Mouse (Mus musculus): ENCODE measurements around the gene Hnrnpl. TPM values are rescaled to one million over a fixed set of nuclear protein-coding genes. Genes with fewer than 3 reads are reported as not detected.

The Hnrnpl gene
- polyA plus RNA-seq, 1 experiment, result 140 TPM

DNA sequence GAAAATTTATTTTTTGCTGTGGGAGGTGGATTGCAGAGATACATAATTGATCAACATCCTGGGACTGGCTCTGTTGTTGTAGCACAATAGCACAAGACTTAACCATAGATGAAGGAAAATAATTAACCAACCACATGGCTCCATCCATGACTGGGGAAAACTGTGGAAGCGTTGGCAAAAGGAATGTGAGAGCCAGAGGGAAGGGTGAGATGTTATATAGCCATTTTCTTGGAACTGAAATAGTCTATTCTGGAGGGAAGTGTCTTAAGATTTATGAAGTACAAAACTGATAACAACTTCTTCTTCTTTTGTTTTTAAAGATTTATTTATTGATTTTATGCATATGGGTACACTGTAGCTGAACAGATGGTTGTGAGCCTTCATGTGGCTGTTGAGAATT is 38.9 kb downstream of the Hnrnpl start:
- peaks cover 20% of the 10 kb centered on the region; the same call in 1 of the 2 replicates for H3K4me1 ChIP-seq (ENCODE audit: control insufficient read depth, insufficient read depth, insufficient read length, low read length)
- H3K27me3 ChIP-seq (ENCODE audit: control insufficient read depth, insufficient read depth, low read length), result no peaks in the 10 kb centered on the region
- H3K36me3 ChIP-seq (ENCODE audit: control insufficient read depth, insufficient read depth, low read length), result no peaks in the 10 kb centered on the region
- TF ChIP-seq CTCF (IDR thresholded peaks at IDR 0.05; ENCODE audit: extremely low read depth, insufficient read length, insufficient replicate concordance, low read depth, low read length) (no peak), POLR2A (IDR thresholded peaks at IDR 0.05; ENCODE audit: low read depth, low read length) (no peak)
- H3K27ac ChIP-seq (ENCODE audit: insufficient read depth, low read depth, low read length), result no peak overlapping the region
- H3K4me3 ChIP-seq (ENCODE audit: low read depth, low read length), result no peak overlapping the region
- 88% methylated on average over 1 of the region's 1 CpGs for whole genome bisulfite sequencing

DNA sequence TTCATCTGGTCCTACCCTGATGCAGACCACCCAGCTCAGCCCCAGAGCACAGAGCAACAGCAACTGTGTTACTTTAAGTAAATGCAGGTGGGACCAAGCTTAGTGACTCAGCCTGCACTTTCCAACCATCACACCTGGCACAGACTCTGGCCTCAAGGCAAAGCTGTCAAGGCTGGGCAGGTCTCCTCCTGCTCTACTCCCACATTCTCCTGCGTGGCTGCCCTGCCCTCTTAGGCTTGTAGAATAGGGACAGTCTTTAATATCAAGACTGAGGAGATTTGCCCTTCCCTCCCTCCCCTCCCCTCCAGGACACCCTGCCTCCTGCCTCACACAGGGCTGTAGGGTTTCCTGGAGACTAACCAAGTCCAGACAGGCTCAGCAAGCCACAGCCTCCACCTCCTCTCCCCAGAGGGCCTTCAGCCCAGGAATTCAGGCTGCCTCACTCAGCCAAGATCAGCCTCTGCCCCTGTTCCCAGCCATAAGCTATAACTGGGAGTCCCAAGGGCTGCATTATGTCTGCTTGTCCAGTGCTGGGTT is 41.4 kb downstream of the Hnrnpl start:
- peaks cover 20% of the 10 kb centered on the region; the same call in 1 of the 2 replicates for H3K4me1 ChIP-seq (ENCODE audit: control insufficient read depth, insufficient read depth, insufficient read length, low read length)
- 17% methylated on average over 1 of the region's 1 CpGs for WGBS
- no peak overlapping the region for H3K4me3 ChIP-seq (ENCODE audit: low read depth, low read length)
- H3K36me3 ChIP-seq (ENCODE audit: control insufficient read depth, insufficient read depth, low read length), result no peaks in the 10 kb centered on the region
- TF ChIP-seq POLR2A (IDR thresholded peaks at IDR 0.05; ENCODE audit: low read depth, low read length), result no peak
- no peak for TF ChIP-seq CTCF (IDR thresholded peaks at IDR 0.05; ENCODE audit: extremely low read depth, insufficient read length, insufficient replicate concordance, low read depth, low read length)
- peak overlapping the region; percentile 80 for H3K27ac ChIP-seq (ENCODE audit: insufficient read depth, low read depth, low read length)
- H3K27me3 ChIP-seq (ENCODE audit: control insufficient read depth, insufficient read depth, low read length), result no peaks in the 10 kb centered on the region

DNA sequence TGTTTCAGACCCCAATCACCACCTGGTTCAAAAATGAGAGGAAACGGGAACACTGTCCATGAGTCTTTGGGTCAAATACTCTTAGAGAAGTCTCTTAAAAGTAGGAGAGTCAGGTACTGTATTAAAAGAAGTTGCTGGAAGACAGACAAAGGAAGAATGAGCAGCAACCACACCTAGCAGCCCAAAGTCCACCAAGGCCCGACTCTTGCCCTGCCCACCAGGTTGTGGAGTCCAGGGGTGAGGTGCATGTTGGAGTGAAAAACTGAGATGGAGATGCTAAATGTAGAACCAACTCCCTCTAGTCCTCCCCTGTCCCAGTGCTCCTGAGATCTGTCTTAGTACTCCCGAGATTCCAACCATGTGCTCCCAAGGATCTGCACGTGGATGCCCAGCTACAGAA is 42.3 kb downstream of the Hnrnpl start:
- peaks cover 20% of the 10 kb centered on the region; the same call in 1 of the 2 replicates for H3K4me1 ChIP-seq (ENCODE audit: control insufficient read depth, insufficient read depth, insufficient read length, low read length)
- H3K27me3 ChIP-seq (ENCODE audit: control insufficient read depth, insufficient read depth, low read length), result no peaks in the 10 kb centered on the region
- 42% methylated on average over 4 of the region's 4 CpGs for WGBS
- H3K4me3 ChIP-seq (ENCODE audit: low read depth, low read length), result no peak overlapping the region
- peak overlapping the region; percentile 80 for H3K27ac ChIP-seq (ENCODE audit: insufficient read depth, low read depth, low read length)
- H3K36me3 ChIP-seq (ENCODE audit: control insufficient read depth, insufficient read depth, low read length), result no peaks in the 10 kb centered on the region
- TF ChIP-seq POLR2A (IDR thresholded peaks at IDR 0.05; ENCODE audit: low read depth, low read length) (no peak), CTCF (IDR thresholded peaks at IDR 0.05; ENCODE audit: extremely low read depth, insufficient read length, insufficient replicate concordance, low read depth, low read length) (no peak)

DNA sequence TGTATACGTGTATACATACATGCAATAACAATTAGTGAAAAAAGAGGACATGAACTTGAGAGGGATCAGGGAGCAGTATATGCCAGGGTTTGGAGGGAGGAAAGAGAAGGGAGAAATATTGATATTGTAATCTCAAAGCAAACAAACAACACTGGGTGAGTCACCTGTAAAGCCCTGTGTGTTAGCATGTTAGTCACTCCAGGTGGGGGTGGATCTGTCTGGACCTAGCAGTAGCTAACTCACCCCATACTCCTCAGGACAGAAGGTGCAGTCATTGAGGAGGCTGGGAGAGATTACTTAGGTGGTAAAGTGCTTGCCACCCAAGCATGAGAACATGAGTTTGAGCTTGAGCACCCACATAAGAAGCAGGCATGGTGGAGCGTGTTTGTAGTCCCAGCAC is 51.6 kb downstream of the Hnrnpl start:
- 91% methylated on average over 2 of the region's 2 CpGs for WGBS
- no peak overlapping the region for H3K4me3 ChIP-seq (ENCODE audit: low read depth, low read length)
- H3K36me3 ChIP-seq (ENCODE audit: control insufficient read depth, insufficient read depth, low read length), result no peaks in the 10 kb centered on the region
- no peak overlapping the region for H3K27ac ChIP-seq (ENCODE audit: insufficient read depth, low read depth, low read length)
- H3K4me1 ChIP-seq (ENCODE audit: control insufficient read depth, insufficient read depth, insufficient read length, low read length), result peaks cover 5% of the 10 kb centered on the region
- H3K27me3 ChIP-seq (ENCODE audit: control insufficient read depth, insufficient read depth, low read length), result no peaks in the 10 kb centered on the region
- TF ChIP-seq POLR2A (IDR thresholded peaks at IDR 0.05; ENCODE audit: low read depth, low read length), result no peak
- TF ChIP-seq CTCF (IDR thresholded peaks at IDR 0.05; ENCODE audit: extremely low read depth, insufficient read length, insufficient replicate concordance, low read depth, low read length), result no peak

DNA sequence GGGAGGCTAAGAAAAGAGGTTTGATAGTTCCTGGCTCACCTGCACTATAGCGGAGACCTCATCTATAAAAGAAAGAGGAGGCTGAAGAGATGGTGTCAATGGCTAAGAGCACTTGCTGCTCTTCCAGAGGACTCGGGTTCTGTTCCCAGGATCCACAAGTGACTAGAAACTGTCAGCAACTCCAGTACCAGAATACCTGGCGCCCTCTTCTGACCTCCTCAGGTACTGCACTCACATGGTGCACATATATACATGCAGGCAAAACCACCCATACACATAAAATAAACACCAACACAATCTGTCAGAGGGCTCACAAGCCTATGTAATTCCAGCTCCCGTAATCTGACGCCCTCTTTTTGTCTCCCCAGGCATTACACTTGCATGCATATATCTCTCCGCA is 52.6 kb downstream of the Hnrnpl start:
- Histone ChIP-seq H3K27me3 (ENCODE audit: control insufficient read depth, insufficient read depth, low read length) (no peaks in the 10 kb centered on the region), H3K4me3 (ENCODE audit: low read depth, low read length) (no peak overlapping the region), H3K4me1 (ENCODE audit: control insufficient read depth, insufficient read depth, insufficient read length, low read length) (peaks cover 10% of the 10 kb centered on the region), H3K36me3 (ENCODE audit: control insufficient read depth, insufficient read depth, low read length) (no peaks in the 10 kb centered on the region), H3K27ac (ENCODE audit: insufficient read depth, low read depth, low read length) (no peak overlapping the region)
- no peak for TF ChIP-seq POLR2A (IDR thresholded peaks at IDR 0.05; ENCODE audit: low read depth, low read length)
- TF ChIP-seq CTCF (IDR thresholded peaks at IDR 0.05; ENCODE audit: extremely low read depth, insufficient read length, insufficient replicate concordance, low read depth, low read length), result peak; percentile 43; the same call in 1 of the 2 replicates
- 91% methylated on average over 6 of the region's 6 CpGs for WGBS

DNA sequence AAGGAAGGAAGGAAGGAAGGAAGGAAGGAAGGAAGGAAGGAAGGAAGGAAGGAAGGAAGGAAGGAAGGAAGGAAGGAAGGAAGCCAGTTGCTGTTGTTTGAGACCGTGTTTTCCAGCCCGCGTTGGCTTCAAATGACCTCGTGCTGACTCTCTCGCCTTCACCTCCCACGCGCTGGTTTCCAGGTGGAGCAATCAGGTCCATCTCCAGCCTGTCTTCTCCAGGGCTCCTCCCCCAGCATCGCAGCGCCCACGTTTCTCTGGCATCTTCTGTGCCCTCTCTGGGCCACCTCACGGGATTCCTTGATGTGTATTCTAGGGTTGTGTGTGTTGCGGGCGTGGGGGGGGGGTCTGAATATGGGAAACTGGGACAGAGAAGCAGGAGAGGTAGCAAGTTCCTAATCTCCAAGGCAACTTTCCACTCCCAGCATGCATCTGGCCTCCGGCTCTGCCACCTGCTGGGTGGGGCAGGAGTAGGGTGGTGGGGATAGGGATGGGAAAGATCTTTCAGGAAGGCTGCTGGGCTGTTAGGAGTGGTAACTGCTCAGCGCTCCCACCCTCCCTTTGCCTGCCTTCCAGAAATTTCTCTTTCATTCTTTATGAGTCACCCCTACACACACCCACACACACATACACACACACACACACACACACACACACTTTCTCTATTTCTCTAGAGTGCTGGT is 54.6 kb downstream of the Hnrnpl start:
- Histone ChIP-seq H3K36me3 (ENCODE audit: control insufficient read depth, insufficient read depth, low read length) (no peaks in the 10 kb centered on the region), H3K4me1 (ENCODE audit: control insufficient read depth, insufficient read depth, insufficient read length, low read length) (peaks cover 19% of the 10 kb centered on the region), H3K27ac (ENCODE audit: insufficient read depth, low read depth, low read length) (no peak overlapping the region), H3K4me3 (ENCODE audit: low read depth, low read length) (0 out of 2 replicates have a peak overlapping the region, but pooled peaks have one; percentile 21), H3K27me3 (ENCODE audit: control insufficient read depth, insufficient read depth, low read length) (no peaks in the 10 kb centered on the region)
- 60% methylated on average over 15 of the region's 15 CpGs for WGBS
- TF ChIP-seq POLR2A (IDR thresholded peaks at IDR 0.05; ENCODE audit: low read depth, low read length), result no peak
- no peak for TF ChIP-seq CTCF (IDR thresholded peaks at IDR 0.05; ENCODE audit: extremely low read depth, insufficient read length, insufficient replicate concordance, low read depth, low read length)

DNA sequence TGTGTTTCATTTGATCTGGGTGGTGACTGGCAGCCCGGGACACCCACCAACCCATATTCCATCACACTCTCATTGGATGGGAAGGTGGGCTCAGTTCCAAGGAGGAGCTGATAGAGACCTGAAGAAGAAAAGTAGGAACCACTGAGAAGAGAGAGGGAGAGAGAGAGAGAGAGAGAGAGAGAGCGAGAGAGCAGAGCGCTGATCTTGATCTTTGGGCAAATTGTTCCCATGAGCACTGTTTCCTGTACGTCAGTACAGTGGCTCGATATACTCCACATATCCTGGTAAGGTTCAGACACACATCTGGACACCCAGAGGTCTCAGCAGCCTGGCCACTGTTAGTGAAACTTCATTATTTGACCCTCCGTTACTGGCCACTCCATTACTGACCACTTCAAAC is 55.2 kb downstream of the Hnrnpl start, which contains the start of gene Lgals7:
Gene Lgals7, plus strand, starts transcription at position 314 of the 400 bp plus-strand sequence.
- H3K36me3 ChIP-seq (ENCODE audit: control insufficient read depth, insufficient read depth, low read length), result no peaks in the 10 kb centered on the region
- H3K27me3 ChIP-seq (ENCODE audit: control insufficient read depth, insufficient read depth, low read length), result no peaks in the 10 kb centered on the region
- TF ChIP-seq POLR2A (IDR thresholded peaks at IDR 0.05; ENCODE audit: low read depth, low read length), result no peak
- no peak for TF ChIP-seq CTCF (IDR thresholded peaks at IDR 0.05; ENCODE audit: extremely low read depth, insufficient read length, insufficient replicate concordance, low read depth, low read length)
- H3K27ac ChIP-seq (ENCODE audit: insufficient read depth, low read depth, low read length), result no peak within 1 kb of the TSS
- H3K4me1 ChIP-seq (ENCODE audit: control insufficient read depth, insufficient read depth, insufficient read length, low read length), result peaks cover 19% of the 10 kb centered on the region
- H3K4me3 ChIP-seq (ENCODE audit: low read depth, low read length), result 0 out of 2 replicates have a peak within 1 kb of the TSS, but pooled peaks have one; percentile 21
- 73% methylated on average over 6 of the region's 6 CpGs for WGBS
